Mouse (Mus musculus) hindbrain, embryonic 16.5 days (tissue): ENCODE measurements around the gene Slc4a1. TPM values are rescaled to one million over a fixed set of nuclear protein-coding genes. Genes with fewer than 3 reads are reported as not detected.

Source experiments
- ATAC-seq: fragments of 200-750 bp; cut with Nextera tagmentation; 2 replicates; pipeline ENCODE4 v1.8.0; 2017; ENCODE audit warnings: moderate TSS enrichment, moderate library complexity
- H3K27ac ChIP-seq: fragments of 300-500 bp; sonication (generic); 2 replicates; pipeline ENCODE4 v1.5.1; 2014; ENCODE audit warnings: low read depth, mild to moderate bottlenecking, control low read depth, low read length, moderate library complexity
- H3K27me3 ChIP-seq: fragments of 300-500 bp; sonication (generic); replicated peaks from 2 replicates; pipeline ENCODE4 v1.6.1; 2014; ENCODE audit warnings: low read length; ENCODE audit not compliant: control insufficient read depth, insufficient read depth
- H3K36me3 ChIP-seq: fragments of 300-500 bp; sonication (generic); 2 replicates; pipeline ENCODE4 v1.6.1; 2014; ENCODE audit warnings: mild to moderate bottlenecking, low read length, moderate library complexity, mixed read lengths; ENCODE audit not compliant: control insufficient read depth, insufficient read depth
- H3K4me1 ChIP-seq: fragments of 300-500 bp; sonication (generic); 2 replicates; pipeline ENCODE4 v1.6.1; 2014; ENCODE audit warnings: low read depth, low read length; ENCODE audit not compliant: control insufficient read depth, insufficient read depth
- H3K4me2 ChIP-seq: fragments of 300-500 bp; sonication (generic); 2 replicates; pipeline ENCODE4 v1.6.1; 2014; ENCODE audit warnings: mild to moderate bottlenecking, low read length, control low read depth, moderate library complexity
- H3K4me3 ChIP-seq: fragments of 300-500 bp; sonication (generic); 2 replicates; pipeline ENCODE4 v1.5.1; 2014; ENCODE audit warnings: mild to moderate bottlenecking, low read length, control low read depth, moderate library complexity
- H3K9ac ChIP-seq: fragments of 300-500 bp; sonication (generic); 2 replicates; pipeline ENCODE4 v1.6.1; 2014; ENCODE audit warnings: low read depth, mild to moderate bottlenecking, control low read depth, low read length, moderate library complexity
- H3K9me3 ChIP-seq: fragments of 300-500 bp; sonication (generic); 2 replicates; pipeline ENCODE4 v1.6.1; 2014; ENCODE audit warnings: mild to moderate bottlenecking, low read length, moderate library complexity; ENCODE audit not compliant: control insufficient read depth
- WGBS: fragments of 180-500 bp; shearing (Covaris S2); extraction: QIAGEN DNeasy Blood & Tissue Kit; methylation state at CpG from one replicate; pipeline ENCODE4 v1.1.7; 2014; 5-methylcytosine and 5-hydroxymethylcytosine counted together
- polyA plus RNA-seq: library from polyadenylated mRNA; unstranded; fragments of >200 nt; fragmentation: Nextera tagmentation; extraction: Ambion mirVana; gene quantifications from 2 replicates; pipeline ENCODE4 v1.2.1, GENCODE M21; 2015

The Slc4a1 gene
- polyA plus RNA-seq, 1 experiment from 2014 or later, result 1.4 TPM

GRCm38 (mm10) chr11:102371926-102372685 lies 6.1 kb upstream of the Slc4a1 start:
- H3K4me2 ChIP-seq, result no peak overlapping the region
- no peak overlapping the region for H3K4me3 ChIP-seq
- no peak for ATAC-seq
- 87% methylated on average over 12 of the region's 12 CpGs for WGBS
- no peak overlapping the region for H3K27ac ChIP-seq
- no peaks in the 10 kb centered on the region for H3K36me3 ChIP-seq
- H3K27me3 ChIP-seq, result no peaks in the 10 kb centered on the region
- peaks cover 12% of the 10 kb centered on the region for H3K4me1 ChIP-seq
- no peak overlapping the region for H3K9ac ChIP-seq
- no peaks in the 10 kb centered on the region for H3K9me3 ChIP-seq

- Histone ChIP-seq H3K4me3 (no peak overlapping the region), H3K36me3 (no peaks in the 10 kb centered on the region), H3K9ac (no peak overlapping the region), H3K4me1 (no peaks in the 10 kb centered on the region), H3K9me3 (no peaks in the 10 kb centered on the region), H3K27ac (no peak overlapping the region), H3K4me2 (no peak overlapping the region), H3K27me3 (no peaks in the 10 kb centered on the region)
- no peak for ATAC-seq
- WGBS, result 60% methylated on average over 7 of the region's 7 CpGs
Measured at GRCm38 (mm10) chr11:102370285-102370684, 4.3 kb upstream of the Slc4a1 start.

GRCm38 (mm10) chr11:102369263-102369662 lies 3.3 kb upstream of the Slc4a1 start:
- Histone ChIP-seq H3K9me3 (no peaks in the 10 kb centered on the region), H3K36me3 (no peaks in the 10 kb centered on the region), H3K27ac (no peak overlapping the region), H3K9ac (no peak overlapping the region), H3K4me1 (no peaks in the 10 kb centered on the region), H3K4me3 (no peak overlapping the region), H3K4me2 (no peak overlapping the region), H3K27me3 (no peaks in the 10 kb centered on the region)
- ATAC-seq, result no peak
- WGBS, result 76% methylated on average over 4 of the region's 4 CpGs

- ATAC-seq, result no peak
- Histone ChIP-seq H3K36me3 (no peaks in the 10 kb centered on the region), H3K27me3 (no peaks in the 10 kb centered on the region), H3K9me3 (no peaks in the 10 kb centered on the region), H3K4me1 (no peaks in the 10 kb centered on the region), H3K27ac (no peak overlapping the region), H3K4me2 (no peak overlapping the region), H3K4me3 (no peak overlapping the region), H3K9ac (no peak overlapping the region)
- WGBS, result 77% methylated on average over 5 of the region's 5 CpGs
Measured at GRCm38 (mm10) chr11:102368347-102368746, 2.3 kb upstream of the Slc4a1 start.

- Histone ChIP-seq H3K4me2 (no peak overlapping the region), H3K27me3 (no peaks in the 10 kb centered on the region), H3K36me3 (no peaks in the 10 kb centered on the region), H3K27ac (no peak overlapping the region), H3K9ac (no peak overlapping the region), H3K4me1 (no peaks in the 10 kb centered on the region), H3K9me3 (no peaks in the 10 kb centered on the region), H3K4me3 (no peak overlapping the region)
- WGBS, result 82% methylated on average over 9 of the region's 9 CpGs
- ATAC-seq, result no peak
Measured at GRCm38 (mm10) chr11:102367504-102368280, 1.7 kb upstream of the Slc4a1 start.

GRCm38 (mm10) chr11:102365699-102366098 lies 304 bp downstream of the Slc4a1 start:
- Histone ChIP-seq H3K27me3 (no peaks in the 10 kb centered on the region; the same call in 1 of the 2 replicates), H3K4me1 (no peaks in the 10 kb centered on the region), H3K9ac (no peak overlapping the region), H3K36me3 (no peaks in the 10 kb centered on the region), H3K4me2 (no peak overlapping the region), H3K27ac (no peak overlapping the region), H3K4me3 (no peak overlapping the region), H3K9me3 (no peaks in the 10 kb centered on the region)
- no peak for ATAC-seq
- WGBS, result 51% methylated on average over 4 of the region's 4 CpGs

GRCm38 (mm10) chr11:102364570-102365371 lies 1.2 kb downstream of the Slc4a1 start:
- H3K36me3 ChIP-seq, result no peaks in the 10 kb centered on the region
- no peak overlapping the region for H3K27ac ChIP-seq
- H3K4me1 ChIP-seq, result no peaks in the 10 kb centered on the region
- H3K9ac ChIP-seq, result no peak overlapping the region
- no peak overlapping the region for H3K4me3 ChIP-seq
- no peaks in the 10 kb centered on the region; the same call in 1 of the 2 replicates for H3K27me3 ChIP-seq
- no peak overlapping the region for H3K4me2 ChIP-seq
- ATAC-seq, result no peak
- 82% methylated on average over 14 of the region's 14 CpGs for WGBS
- H3K9me3 ChIP-seq, result no peaks in the 10 kb centered on the region

- H3K9me3 ChIP-seq, result no peaks in the 10 kb centered on the region
- WGBS, result 80% methylated on average over 2 of the region's 2 CpGs
- H3K9ac ChIP-seq, result no peak overlapping the region
- no peaks in the 10 kb centered on the region; the same call in 1 of the 2 replicates for H3K27me3 ChIP-seq
- H3K4me3 ChIP-seq, result no peak overlapping the region
- H3K36me3 ChIP-seq, result no peaks in the 10 kb centered on the region
- no peak overlapping the region for H3K4me2 ChIP-seq
- no peak overlapping the region for H3K27ac ChIP-seq
- no peaks in the 10 kb centered on the region for H3K4me1 ChIP-seq
- ATAC-seq, result no peak
Measured at GRCm38 (mm10) chr11:102363623-102364022, 2.4 kb downstream of the Slc4a1 start.
